Mouse (Mus musculus) hindbrain, embryonic 16.5 days (tissue): Measurements from ENCODE around the gene Dach1. TPM values are rescaled to one million over a fixed set of nuclear protein-coding genes. Genes with fewer than 3 reads are reported as not detected.

Experiments used
- ATAC-seq: fragments of 200-750 bp; cut with Nextera tagmentation; 2 replicates; pipeline ENCODE4 v1.8.0; 2017; ENCODE audit warnings: moderate TSS enrichment, moderate library complexity
- H3K27ac ChIP-seq: fragments of 300-500 bp; sonication (generic); 2 replicates; pipeline ENCODE4 v1.5.1; 2014; ENCODE audit warnings: low read depth, mild to moderate bottlenecking, control low read depth, low read length, moderate library complexity
- H3K27me3 ChIP-seq: fragments of 300-500 bp; sonication (generic); replicated peaks from 2 replicates; pipeline ENCODE4 v1.6.1; 2014; ENCODE audit warnings: low read length; ENCODE audit not compliant: control insufficient read depth, insufficient read depth
- H3K36me3 ChIP-seq: fragments of 300-500 bp; sonication (generic); 2 replicates; pipeline ENCODE4 v1.6.1; 2014; ENCODE audit warnings: mild to moderate bottlenecking, low read length, moderate library complexity, mixed read lengths; ENCODE audit not compliant: control insufficient read depth, insufficient read depth
- H3K4me1 ChIP-seq: fragments of 300-500 bp; sonication (generic); 2 replicates; pipeline ENCODE4 v1.6.1; 2014; ENCODE audit warnings: low read depth, low read length; ENCODE audit not compliant: control insufficient read depth, insufficient read depth
- H3K4me2 ChIP-seq: fragments of 300-500 bp; sonication (generic); 2 replicates; pipeline ENCODE4 v1.6.1; 2014; ENCODE audit warnings: mild to moderate bottlenecking, low read length, control low read depth, moderate library complexity
- H3K4me3 ChIP-seq: fragments of 300-500 bp; sonication (generic); 2 replicates; pipeline ENCODE4 v1.5.1; 2014; ENCODE audit warnings: mild to moderate bottlenecking, low read length, control low read depth, moderate library complexity
- H3K9ac ChIP-seq: fragments of 300-500 bp; sonication (generic); 2 replicates; pipeline ENCODE4 v1.6.1; 2014; ENCODE audit warnings: low read depth, mild to moderate bottlenecking, control low read depth, low read length, moderate library complexity
- H3K9me3 ChIP-seq: fragments of 300-500 bp; sonication (generic); 2 replicates; pipeline ENCODE4 v1.6.1; 2014; ENCODE audit warnings: mild to moderate bottlenecking, low read length, moderate library complexity; ENCODE audit not compliant: control insufficient read depth
- WGBS: fragments of 180-500 bp; shearing (Covaris S2); extraction: QIAGEN DNeasy Blood & Tissue Kit; methylation state at CpG from one replicate; pipeline ENCODE4 v1.1.7; 2014; 5-methylcytosine and 5-hydroxymethylcytosine counted together
- polyA plus RNA-seq: library from polyadenylated mRNA; unstranded; fragments of >200 nt; fragmentation: Nextera tagmentation; extraction: Ambion mirVana; gene quantifications from 2 replicates; pipeline ENCODE4 v1.2.1, GENCODE M21; 2015

The Dach1 gene
- polyA plus RNA-seq, 1 experiment from 2014 or later, result 14.4 TPM

- 81% methylated on average over 2 of the region's 2 CpGs for WGBS
- H3K4me3 ChIP-seq, result no peak overlapping the region
- H3K4me2 ChIP-seq, result no peak overlapping the region
- no peaks in the 10 kb centered on the region for H3K9me3 ChIP-seq
- H3K27me3 ChIP-seq, result no peaks in the 10 kb centered on the region
- no peak overlapping the region for H3K27ac ChIP-seq
- no peak for ATAC-seq
- H3K9ac ChIP-seq, result no peak overlapping the region
- H3K36me3 ChIP-seq, result no peaks in the 10 kb centered on the region
- no peaks in the 10 kb centered on the region for H3K4me1 ChIP-seq
Measured at GRCm38 (mm10) chr14:98087355-98087754, 82.2 kb downstream of the Dach1 start.

- H3K27me3 ChIP-seq, result no peaks in the 10 kb centered on the region
- H3K36me3 ChIP-seq, result no peaks in the 10 kb centered on the region
- H3K9me3 ChIP-seq, result no peaks in the 10 kb centered on the region
- H3K4me1 ChIP-seq, result no peaks in the 10 kb centered on the region
- no peak overlapping the region for H3K9ac ChIP-seq
- no peak overlapping the region for H3K4me3 ChIP-seq
- ATAC-seq, result no peak
- 88% methylated on average over 4 of the region's 4 CpGs for whole genome bisulfite sequencing
- no peak overlapping the region for H3K27ac ChIP-seq
- H3K4me2 ChIP-seq, result no peak overlapping the region
Measured at GRCm38 (mm10) chr14:98086794-98087193, 82.8 kb downstream of the Dach1 start.

GRCm38 (mm10) chr14:98085141-98085540, 84.4 kb downstream of the Dach1 start:
- WGBS, result 66% methylated on average over 5 of the region's 5 CpGs
- no peak overlapping the region for H3K27ac ChIP-seq

GRCm38 (mm10) chr14:98084720-98085119, 84.8 kb downstream of the Dach1 start:
- Histone ChIP-seq H3K9me3 (no peaks in the 10 kb centered on the region), H3K4me3 (no peak overlapping the region), H3K9ac (no peak overlapping the region), H3K27me3 (no peaks in the 10 kb centered on the region), H3K4me1 (no peaks in the 10 kb centered on the region), H3K27ac (no peak overlapping the region), H3K36me3 (no peaks in the 10 kb centered on the region), H3K4me2 (no peak overlapping the region)
- 69% methylated on average over 1 of the region's 1 CpGs for WGBS
- ATAC-seq, result no peak

More at GRCm38 (mm10) chr14:98085141-98085540, 84.4 kb downstream of the Dach1 start:
- Histone ChIP-seq H3K36me3 (no peaks in the 10 kb centered on the region), H3K9ac (no peak overlapping the region), H3K9me3 (no peaks in the 10 kb centered on the region), H3K4me1 (no peaks in the 10 kb centered on the region), H3K4me2 (no peak overlapping the region), H3K4me3 (no peak overlapping the region), H3K27me3 (no peaks in the 10 kb centered on the region)
- ATAC-seq, result no peak

GRCm38 (mm10) chr14:98083419-98083818, 86.1 kb downstream of the Dach1 start:
- Histone ChIP-seq H3K4me1 (no peaks in the 10 kb centered on the region), H3K27me3 (no peaks in the 10 kb centered on the region), H3K9me3 (no peaks in the 10 kb centered on the region), H3K36me3 (no peaks in the 10 kb centered on the region), H3K4me2 (no peak overlapping the region), H3K4me3 (no peak overlapping the region), H3K9ac (no peak overlapping the region), H3K27ac (no peak overlapping the region)
- no peak for ATAC-seq
- 32% methylated on average over 1 of the region's 1 CpGs for WGBS

- Histone ChIP-seq H3K27ac (no peak overlapping the region), H3K9ac (no peak overlapping the region), H3K4me3 (no peak overlapping the region), H3K36me3 (no peaks in the 10 kb centered on the region), H3K27me3 (no peaks in the 10 kb centered on the region), H3K4me2 (no peak overlapping the region), H3K4me1 (no peaks in the 10 kb centered on the region), H3K9me3 (no peaks in the 10 kb centered on the region)
- no peak for ATAC-seq
- 72% methylated on average over 6 of the region's 6 CpGs for WGBS
Measured at GRCm38 (mm10) chr14:98080014-98080413, 89.6 kb downstream of the Dach1 start.

- ATAC-seq, result no peak
- Histone ChIP-seq H3K4me3 (no peak overlapping the region), H3K9ac (no peak overlapping the region), H3K4me1 (peaks cover 7% of the 10 kb centered on the region), H3K27ac (no peak overlapping the region), H3K27me3 (no peaks in the 10 kb centered on the region), H3K36me3 (no peaks in the 10 kb centered on the region), H3K4me2 (no peak overlapping the region), H3K9me3 (no peaks in the 10 kb centered on the region)
Measured at GRCm38 (mm10) chr14:98077996-98078395, 91.6 kb downstream of the Dach1 start.

GRCm38 (mm10) chr14:98073421-98074080, 96.0 kb downstream of the Dach1 start:
- no peaks in the 10 kb centered on the region for H3K9me3 ChIP-seq
- no peaks in the 10 kb centered on the region for H3K27me3 ChIP-seq
- WGBS, result 27% methylated on average over 12 of the region's 12 CpGs
- peak overlapping the region; percentile 26 for H3K4me3 ChIP-seq
- H3K4me1 ChIP-seq, result peaks cover 20% of the 10 kb centered on the region
- no peak overlapping the region for H3K9ac ChIP-seq
- peak; percentile 69 for ATAC-seq
- no peaks in the 10 kb centered on the region for H3K36me3 ChIP-seq
- H3K27ac ChIP-seq, result peak overlapping the region; percentile 9; the same call in 1 of the 2 replicates
- peak overlapping the region; percentile 52 for H3K4me2 ChIP-seq

- H3K4me3 ChIP-seq, result peak overlapping the region; percentile 26
- H3K4me1 ChIP-seq, result peaks cover 20% of the 10 kb centered on the region
- no peaks in the 10 kb centered on the region for H3K9me3 ChIP-seq
- H3K27ac ChIP-seq, result peak overlapping the region; percentile 61
- peak; percentile 77 for ATAC-seq
- H3K9ac ChIP-seq, result peak overlapping the region; percentile 38; the same call in 1 of the 2 replicates
- no peaks in the 10 kb centered on the region for H3K27me3 ChIP-seq
- no peaks in the 10 kb centered on the region for H3K36me3 ChIP-seq
- H3K4me2 ChIP-seq, result peak overlapping the region; percentile 52
- 19% methylated on average over 11 of the region's 11 CpGs for WGBS
Measured at GRCm38 (mm10) chr14:98072647-98073420, 96.7 kb downstream of the Dach1 start.
